Mouse (Mus musculus): ENCODE data around the gene Gm11168. TPM values are rescaled to one million over a fixed set of nuclear protein-coding genes. Genes with fewer than 3 reads are reported as not detected.
"Not testable (repeated sequence)": the region's sequence is repeated elsewhere in the genome, so short reads cannot be mapped to it uniquely, and the experiment has no call there.

Gm11168 gene
- polyA plus RNA-seq, 1 experiment from 2014 or later, result not detected

- not testable (repeated sequence) for H3K9me3 ChIP-seq (ENCODE audit: control insufficient read depth, low read depth, low read length); H3K36me3 ChIP-seq (ENCODE audit: control insufficient read depth, insufficient read depth, low read length); H3K4me2 ChIP-seq (replicated peaks; ENCODE audit: low read depth, low read length); H3K4me3 ChIP-seq (ENCODE audit: low read depth, low read length); H3K27me3 ChIP-seq (ENCODE audit: control insufficient read depth, insufficient read depth, low read length); ATAC-seq (ENCODE audit: insufficient number of reproducible peaks, insufficient read depth, low FRiP score, low read depth); H3K27ac ChIP-seq (ENCODE audit: low read length); H3K4me1 ChIP-seq (ENCODE audit: control insufficient read depth, insufficient read depth, low read length); H3K9ac ChIP-seq (replicated peaks; ENCODE audit: low read depth, low read length)
- WGBS, result 73% methylated on average over 2 of the region's 10 CpGs
These were observed 27.7 kb downstream of the Gm11168 start for GRCm38 (mm10) chr9:3030677-3031318.

DNA sequence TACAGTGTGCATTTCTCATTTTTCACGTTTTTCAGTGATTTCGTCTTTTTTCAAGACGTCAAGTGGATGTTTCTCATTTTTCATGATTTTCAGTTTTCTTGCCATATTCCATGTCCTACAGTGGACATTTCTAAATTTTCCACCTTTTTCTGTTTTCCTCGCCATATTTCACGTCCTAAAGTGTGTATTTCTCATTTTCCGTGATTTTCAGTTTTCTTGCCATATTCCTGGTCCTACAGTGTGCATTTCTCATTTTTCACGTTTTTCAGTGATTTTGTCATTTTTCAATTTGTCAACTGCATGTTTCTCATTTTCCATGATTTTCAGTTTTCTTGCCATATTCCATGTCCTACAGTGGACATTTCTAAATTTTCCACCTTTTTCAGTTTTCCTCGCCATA, 31.2 kb downstream of the Gm11168 start, which contains the start of gene Gm17535:
Gm17535 (plus strand) TSS at position 301 of the 400 bp plus-strand sequence.
- H3K27ac ChIP-seq (ENCODE audit: low read length); H3K27me3 ChIP-seq (ENCODE audit: control insufficient read depth, insufficient read depth, low read length); H3K9me3 ChIP-seq (ENCODE audit: control insufficient read depth, low read depth, low read length); H3K4me1 ChIP-seq (ENCODE audit: control insufficient read depth, insufficient read depth, low read length); H3K4me3 ChIP-seq (ENCODE audit: low read depth, low read length); ATAC-seq (ENCODE audit: insufficient number of reproducible peaks, insufficient read depth, low FRiP score, low read depth); H3K9ac ChIP-seq (replicated peaks; ENCODE audit: low read depth, low read length); H3K36me3 ChIP-seq (ENCODE audit: control insufficient read depth, insufficient read depth, low read length); H3K4me2 ChIP-seq (replicated peaks; ENCODE audit: low read depth, low read length): not testable (repeated sequence)
- no CpG with 5 or more reads among the region's 8 CpGs for whole genome bisulfite sequencing

- H3K4me3 ChIP-seq (ENCODE audit: low read depth, low read length); H3K27me3 ChIP-seq (ENCODE audit: control insufficient read depth, insufficient read depth, low read length); H3K36me3 ChIP-seq (ENCODE audit: control insufficient read depth, insufficient read depth, low read length); H3K27ac ChIP-seq (ENCODE audit: low read length); H3K9me3 ChIP-seq (ENCODE audit: control insufficient read depth, low read depth, low read length); ATAC-seq (ENCODE audit: insufficient number of reproducible peaks, insufficient read depth, low FRiP score, low read depth); H3K9ac ChIP-seq (replicated peaks; ENCODE audit: low read depth, low read length); H3K4me2 ChIP-seq (replicated peaks; ENCODE audit: low read depth, low read length); H3K4me1 ChIP-seq (ENCODE audit: control insufficient read depth, insufficient read depth, low read length): not testable (repeated sequence)
- WGBS, result 72% methylated on average over 6 of the region's 8 CpGs
These were observed 33.4 kb downstream of the Gm11168 start, which contains the start of gene Gm10715 for GRCm38 (mm10) chr9:3036577-3036976. TSS of gene Gm10715 (plus strand) at chr9:3036877.

DNA sequence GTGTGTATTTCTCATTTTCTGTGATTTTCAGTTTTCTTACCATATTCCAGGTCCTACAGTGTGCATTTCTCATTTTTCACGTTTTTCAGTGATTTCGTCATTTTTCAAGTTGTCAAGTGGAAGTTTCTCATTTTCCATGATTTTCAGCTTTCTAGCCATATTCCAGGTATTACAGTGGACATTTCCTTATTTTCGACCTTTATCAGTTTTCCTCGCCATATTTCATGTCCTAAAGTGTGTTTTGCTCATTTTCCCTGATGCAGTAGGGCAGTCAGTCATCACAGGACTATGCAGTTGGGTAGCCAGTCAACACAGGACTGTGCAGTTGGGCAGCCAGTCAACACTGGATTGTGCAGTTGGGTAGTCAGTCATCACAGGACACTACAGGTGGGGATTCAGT, 35.0 kb downstream of the Gm11168 start:
- H3K9me3 ChIP-seq (ENCODE audit: control insufficient read depth, low read depth, low read length); H3K27ac ChIP-seq (ENCODE audit: low read length); H3K4me2 ChIP-seq (replicated peaks; ENCODE audit: low read depth, low read length); H3K4me3 ChIP-seq (ENCODE audit: low read depth, low read length); H3K27me3 ChIP-seq (ENCODE audit: control insufficient read depth, insufficient read depth, low read length); H3K36me3 ChIP-seq (ENCODE audit: control insufficient read depth, insufficient read depth, low read length); H3K4me1 ChIP-seq (ENCODE audit: control insufficient read depth, insufficient read depth, low read length); ATAC-seq (ENCODE audit: insufficient number of reproducible peaks, insufficient read depth, low FRiP score, low read depth); H3K9ac ChIP-seq (replicated peaks; ENCODE audit: low read depth, low read length): not testable (repeated sequence)
- 62% methylated on average over 4 of the region's 4 CpGs for WGBS

Small RNA genes lying within 50 kb of the gene (microRNA-seq; reads per million reads assigned to microRNA genes)
- gene Mir101c, result not detected

Other genes starting within 250 kb of the Gm11168 start
- gene Gm10722, start 2.4 kb upstream of the Gm11168 start, polyA plus RNA-seq (2014; fragmentation: Nextera tagmentation; extraction: Ambion mirVana), result not detected in 2 replicates
- gene Gm10721, start 9.8 kb downstream of the Gm11168 start, polyA plus RNA-seq (2014; fragmentation: Nextera tagmentation; extraction: Ambion mirVana), result not detected in 2 replicates
- gene Gm10720, start 12.3 kb downstream of the Gm11168 start, polyA plus RNA-seq (2014; fragmentation: Nextera tagmentation; extraction: Ambion mirVana), result not detected in 2 replicates
- 0.39 TPM in 1 of 2 replicates, not detected in the other for gene Gm10719, start 14.1 kb downstream of the Gm11168 start, polyA plus RNA-seq (2014; fragmentation: Nextera tagmentation; extraction: Ambion mirVana)
- gene Gm10718, start 20.2 kb downstream of the Gm11168 start, polyA plus RNA-seq (2014; fragmentation: Nextera tagmentation; extraction: Ambion mirVana), result 0.45 and 1.1 TPM in 2 replicates
- 0.69 TPM in 1 of 2 replicates, not detected in the other for gene Gm10717, start 22.1 kb downstream of the Gm11168 start, polyA plus RNA-seq (2014; fragmentation: Nextera tagmentation; extraction: Ambion mirVana)
- not detected in 2 replicates for gene Gm17535, start 31.3 kb downstream of the Gm11168 start, polyA plus RNA-seq (2014; fragmentation: Nextera tagmentation; extraction: Ambion mirVana)
- gene Gm10715, start 33.5 kb downstream of the Gm11168 start, polyA plus RNA-seq (2014; fragmentation: Nextera tagmentation; extraction: Ambion mirVana), result not detected in 2 replicates